Mouse (Mus musculus) hematopoietic stem cell, adult 5-6 weeks (primary cell): ENCODE measurements at regions not wholly inside any gene's neighbourhood (a gene's known extent, or its start where the extent isn't known, plus 50 kb on each side); places are given as distances from the start of the nearest gene placed in this dataset.

Source experiments
- ATAC-seq, 2 experiments: fragments of 125-278 bp in 1 of 2; replicated peaks in 1 of 2; 2 replicates each; pipeline ENCODE4 v1.8.0; 2016 to 2017; ENCODE audit warnings: inconsistent platforms in 2 of 2, mild to moderate bottlenecking in 2 of 2, moderate number of reproducible peaks in 2 of 2, low read depth in 1 of 2, moderate TSS enrichment in 1 of 2; ENCODE audit not compliant: low FRiP score in 2 of 2, poor library complexity in 2 of 2, severe bottlenecking in 2 of 2, insufficient read depth in 1 of 2, low TSS enrichment in 1 of 2

DNA sequence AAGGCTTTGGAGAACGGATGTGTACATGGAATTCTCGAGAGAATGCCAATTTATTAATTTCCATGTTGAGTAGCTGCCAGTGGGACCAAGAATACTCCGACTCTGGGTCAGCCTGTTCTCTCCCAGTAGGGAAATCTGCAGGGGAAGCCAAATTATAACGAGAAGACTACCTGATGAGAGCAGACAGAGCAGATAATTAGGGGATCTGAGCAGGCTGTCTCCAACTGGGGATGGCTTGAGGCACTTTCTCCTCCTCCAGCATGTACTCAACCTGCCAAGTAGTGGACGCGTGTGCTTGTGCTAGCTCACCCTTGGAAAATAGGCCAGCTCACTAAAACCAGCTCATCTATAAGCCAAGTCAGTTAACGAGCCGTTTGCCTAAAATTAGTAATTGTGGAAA lies 80.5 kb upstream of the Eif4g2 start:
- ATAC-seq, result no peak

DNA sequence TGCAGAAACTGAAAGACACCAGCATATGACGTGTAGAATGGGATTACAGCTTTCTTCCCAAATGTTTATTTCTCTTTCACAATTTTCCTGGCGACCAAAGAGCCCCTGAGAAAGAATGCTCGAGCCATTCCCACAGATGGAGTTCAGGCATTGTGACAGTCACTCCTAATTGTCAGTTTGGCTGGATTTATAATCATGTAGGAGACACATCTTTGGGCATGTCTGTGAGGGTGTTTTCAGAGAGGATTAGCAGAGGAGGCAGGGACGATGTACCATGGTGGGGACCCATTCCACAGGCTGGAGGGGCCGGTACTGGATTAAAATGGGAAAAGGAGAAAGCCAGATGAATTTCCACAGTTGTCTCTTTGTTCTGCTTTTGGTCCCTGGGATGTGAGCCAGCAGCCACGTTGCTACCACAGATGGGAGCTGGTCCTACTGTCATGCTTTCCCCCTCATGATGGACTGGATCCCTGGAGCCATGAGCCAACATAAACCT lies 76.0 kb upstream of the Eif4g2 start:
- no peak for ATAC-seq

DNA sequence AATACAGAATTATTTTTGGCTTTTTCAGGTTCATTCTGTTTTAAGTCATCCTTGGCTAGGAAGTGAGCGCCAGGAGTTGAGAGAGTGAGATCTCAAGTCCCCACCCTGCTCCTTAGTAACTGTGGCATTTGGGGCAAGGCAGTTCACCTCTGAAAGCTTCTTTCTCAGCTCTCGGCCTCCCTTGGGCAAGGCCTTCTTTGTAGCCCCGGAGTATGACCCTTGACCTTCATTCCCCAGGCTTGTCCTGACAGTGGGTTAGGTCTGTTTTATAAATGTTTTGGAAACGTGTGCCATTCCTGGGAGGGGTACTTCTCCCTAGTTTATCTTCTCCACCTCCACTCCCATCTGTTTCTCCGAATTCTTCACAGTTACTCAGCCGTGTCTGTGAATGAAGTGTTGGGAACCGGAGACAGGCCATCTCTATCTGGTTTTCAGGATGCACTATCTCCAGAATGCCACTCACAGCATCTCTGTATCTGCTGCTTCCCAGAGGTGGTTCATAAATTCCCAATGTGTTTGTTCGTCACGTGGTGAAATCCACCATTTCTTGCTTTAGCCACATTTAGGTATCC lies 75.0 kb upstream of the Eif4g2 start:
- no peak for ATAC-seq

DNA sequence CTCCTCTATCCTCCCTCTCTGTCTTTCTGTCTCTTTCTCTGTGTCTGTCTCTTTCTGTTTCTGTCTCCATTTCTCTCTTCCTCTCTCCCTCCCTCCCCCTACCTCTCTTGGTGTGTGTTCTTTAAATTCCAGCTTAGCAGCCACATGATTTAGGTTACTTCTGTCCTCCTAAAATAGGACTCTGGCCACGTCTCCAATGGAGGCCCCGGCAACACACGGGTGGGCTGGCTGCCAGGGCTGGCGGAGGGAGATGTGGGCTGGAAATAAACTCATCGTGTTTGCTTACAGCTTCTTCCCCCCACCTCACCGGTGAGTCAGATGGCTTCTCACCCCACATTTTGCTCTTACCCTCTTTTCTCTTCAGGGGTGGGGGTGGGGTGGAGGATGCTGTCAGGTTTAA lies 74.5 kb upstream of the Eif4g2 start:
- no peak for ATAC-seq

DNA sequence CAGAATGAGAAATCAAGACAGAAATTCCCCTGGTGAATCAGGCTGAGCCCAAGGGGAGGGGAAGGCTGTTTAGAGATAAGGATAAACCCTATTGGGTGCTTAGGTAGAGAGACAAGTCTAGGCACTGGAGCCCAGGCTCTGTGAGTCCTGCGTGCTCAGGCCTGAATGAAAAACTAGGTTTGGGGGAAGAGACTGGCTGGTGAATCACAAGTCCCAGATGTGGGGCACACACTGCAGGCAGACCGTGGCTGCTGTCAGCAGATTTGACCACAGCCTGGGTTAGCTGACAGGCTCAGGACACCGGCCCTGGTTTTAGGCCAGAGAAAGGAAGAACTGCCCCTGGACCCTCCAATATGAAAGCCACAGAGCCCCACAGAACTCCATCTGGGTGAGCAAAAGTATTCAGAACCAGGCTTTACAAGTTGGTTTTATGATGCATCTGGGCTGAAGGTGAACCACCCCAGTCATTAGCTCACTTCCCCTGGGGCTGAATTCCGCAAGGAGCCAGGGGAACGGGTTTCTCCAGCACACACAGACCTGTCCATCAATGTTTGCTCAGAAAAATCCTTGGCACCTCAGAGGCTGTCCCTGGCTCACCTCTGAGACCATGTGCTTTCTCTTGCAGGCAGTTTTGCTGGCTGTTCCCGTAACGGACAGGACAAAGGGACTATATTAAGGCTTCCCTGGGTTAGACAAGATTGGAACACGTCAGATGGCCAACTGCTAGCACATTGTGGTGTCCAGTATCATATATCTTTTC lies 73.8 kb upstream of the Eif4g2 start:
- ATAC-seq, result peak in 1 of 2 experiments; percentile 37; a peak in 2 of 4 replicates

DNA sequence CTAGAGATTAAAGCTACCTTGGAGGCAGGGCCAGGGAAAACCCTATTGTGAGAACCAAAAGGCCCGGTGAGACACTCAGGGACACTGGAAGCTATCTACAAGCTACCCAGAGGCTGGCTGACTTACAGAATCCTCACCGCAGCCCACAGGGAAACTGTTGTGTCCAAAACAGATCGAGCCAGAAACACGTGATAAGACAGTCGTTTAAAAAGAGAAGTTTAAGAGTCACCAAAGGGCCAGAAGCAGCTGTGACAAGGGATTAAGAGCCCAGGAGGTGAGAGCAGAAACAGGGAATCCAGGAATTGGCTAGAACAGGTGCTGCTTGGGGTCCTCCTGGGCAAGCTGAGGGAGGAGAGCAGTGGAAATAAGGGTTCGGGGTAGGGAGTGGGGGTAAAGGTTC lies 73.2 kb upstream of the Eif4g2 start:
- 0 out of 4 replicates have a peak, but pooled peaks of 1 of the 2 experiments have one; percentile 24 for ATAC-seq

- ATAC-seq, result no peak
Observed at GRCm38 (mm10) chr7:111154217-111154616, 71.4 kb upstream of the Eif4g2 start.

- ATAC-seq, result no peak
Observed at GRCm38 (mm10) chr7:111150540-111150939, 67.7 kb upstream of the Eif4g2 start.

DNA sequence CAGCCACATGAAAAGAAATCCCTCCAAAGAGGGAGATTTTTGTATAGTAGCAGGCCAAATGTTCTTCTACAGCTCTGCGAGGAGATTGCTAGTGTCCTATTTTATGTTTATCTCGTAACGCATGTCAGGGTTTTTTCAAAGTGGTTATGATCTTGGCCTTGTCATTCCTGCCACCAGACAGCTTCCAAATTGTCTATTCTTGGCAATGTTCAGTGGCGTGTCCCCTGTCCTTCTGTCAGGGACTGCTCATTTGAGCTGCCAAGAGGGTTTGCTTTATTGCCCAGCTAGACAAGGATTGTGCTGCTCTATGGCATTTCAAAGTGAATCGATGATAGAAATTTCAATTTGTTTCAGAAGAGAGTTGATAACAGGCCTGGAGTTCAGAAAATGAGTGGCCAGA lies 67.3 kb upstream of the Eif4g2 start:
- ATAC-seq, result no peak

DNA sequence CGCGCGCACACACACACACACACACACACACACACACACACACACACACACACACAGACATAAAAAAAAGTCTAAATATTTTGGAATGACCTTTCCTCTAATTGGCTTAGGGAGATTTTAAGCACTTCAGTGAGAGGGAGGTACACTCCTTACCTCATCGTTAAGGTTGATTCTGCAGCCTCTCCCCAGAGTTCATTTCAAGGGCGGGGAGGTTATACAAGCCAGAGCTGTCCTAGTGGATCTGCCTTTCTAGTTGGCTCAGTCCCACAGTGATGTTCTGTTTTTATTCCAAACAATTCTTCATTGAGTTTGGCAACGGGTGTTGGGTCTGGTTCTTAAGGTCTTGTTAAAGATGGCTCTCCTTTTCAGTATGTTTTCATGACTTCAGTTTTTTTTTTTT lies 64.8 kb upstream of the Eif4g2 start:
- no peak for ATAC-seq

DNA sequence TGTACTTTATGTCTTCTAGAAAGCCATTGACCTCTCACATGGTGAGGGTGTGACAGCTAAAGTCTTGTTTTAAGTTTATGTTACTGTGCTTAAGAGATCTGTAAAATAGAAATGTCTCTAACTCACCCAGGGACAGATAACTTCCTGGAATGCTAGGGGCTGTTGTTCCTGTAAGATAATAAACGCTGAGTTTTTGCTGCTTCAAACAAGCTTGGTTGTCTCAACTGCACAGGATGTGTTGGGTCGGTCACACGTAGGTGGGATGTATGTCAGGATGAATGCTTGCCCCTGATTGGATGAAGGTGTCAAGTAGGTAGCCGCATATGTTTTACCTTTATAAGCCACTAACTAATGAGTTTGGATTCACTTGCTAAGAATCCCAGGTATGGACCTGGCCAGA lies 63.8 kb upstream of the Eif4g2 start:
- ATAC-seq, result no peak

GRCm38 (mm10) chr7:111144216-111144615 lies 61.4 kb upstream of the Eif4g2 start:
- no peak for ATAC-seq

DNA sequence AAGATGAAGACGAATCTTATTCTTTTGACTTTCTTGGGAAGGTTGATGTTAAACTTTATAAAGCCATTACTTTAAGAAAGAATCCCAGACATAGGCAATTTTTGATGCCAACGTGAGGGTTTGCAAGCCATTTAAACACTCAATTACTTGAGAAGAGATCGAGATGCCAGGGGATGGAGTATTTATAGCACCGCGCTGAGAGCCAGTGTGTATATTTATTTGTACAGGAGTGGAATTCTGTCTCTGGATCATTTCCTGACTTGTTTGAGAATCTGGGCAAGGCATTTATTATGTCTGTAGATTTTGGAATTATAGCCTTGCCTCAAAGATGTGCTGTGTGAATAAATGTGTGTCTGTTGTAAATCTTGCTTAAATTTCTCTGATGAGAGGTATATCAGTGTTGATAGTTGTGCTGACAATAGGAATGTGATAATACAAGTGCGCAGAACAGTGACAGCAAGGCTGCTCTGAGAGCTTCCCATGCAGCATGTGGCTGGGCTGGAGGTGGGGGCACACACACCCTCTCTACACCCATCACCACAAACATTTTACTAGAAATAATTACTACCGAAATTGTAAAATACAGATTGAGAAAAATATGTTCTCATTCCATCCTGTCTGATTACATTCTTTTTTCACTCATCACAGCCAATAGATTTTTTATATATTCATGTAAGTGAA lies 58.6 kb upstream of the Eif4g2 start:
- no peak for ATAC-seq

DNA sequence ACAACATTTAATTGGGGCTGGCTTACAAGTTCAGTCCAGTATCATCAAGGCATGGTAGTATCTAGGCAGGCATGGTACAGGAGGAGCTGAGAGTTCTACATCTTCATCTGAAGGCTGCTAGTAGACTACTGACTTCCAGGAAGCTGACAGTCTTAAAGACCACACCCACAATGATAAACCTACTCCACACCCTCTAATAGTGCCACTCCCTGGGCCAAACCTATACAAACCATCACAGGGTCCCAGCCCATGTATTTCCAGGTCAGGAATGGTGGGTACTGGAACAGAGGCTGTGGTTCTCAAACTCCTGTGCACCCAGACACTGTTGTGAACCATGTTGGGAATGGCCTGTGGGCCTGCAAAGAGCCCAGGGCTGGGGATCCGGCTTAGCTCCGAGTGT lies 55.2 kb upstream of the Eif4g2 start:
- no peak for ATAC-seq

DNA sequence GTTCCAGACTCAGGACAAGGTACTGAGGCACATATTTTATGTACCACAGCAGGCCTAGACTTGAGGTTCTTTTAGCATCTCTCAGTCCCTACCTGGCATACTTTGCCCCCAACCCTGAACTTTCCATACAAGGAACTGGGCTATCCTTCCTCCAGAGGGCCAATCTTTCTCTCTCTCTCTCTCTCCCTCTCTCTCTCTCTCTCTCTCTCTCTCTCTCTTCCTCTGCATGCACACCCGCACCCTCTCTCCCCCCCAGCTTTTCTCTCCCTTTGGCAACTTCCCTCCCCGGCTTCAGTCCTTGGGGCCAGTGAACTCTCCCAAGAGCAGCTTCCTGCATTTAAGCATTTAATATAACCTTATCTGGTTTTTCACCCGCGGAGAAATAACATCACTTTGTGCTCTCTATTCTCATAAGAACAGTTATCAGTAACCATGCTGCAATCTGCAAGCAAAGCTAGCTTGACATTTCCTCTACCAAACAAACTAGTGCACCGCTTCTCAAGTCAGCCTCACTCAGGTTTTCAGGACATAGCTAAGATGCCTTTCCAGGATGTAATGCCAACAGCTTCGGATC lies 53.3 kb upstream of the Eif4g2 start:
- ATAC-seq, result no peak

DNA sequence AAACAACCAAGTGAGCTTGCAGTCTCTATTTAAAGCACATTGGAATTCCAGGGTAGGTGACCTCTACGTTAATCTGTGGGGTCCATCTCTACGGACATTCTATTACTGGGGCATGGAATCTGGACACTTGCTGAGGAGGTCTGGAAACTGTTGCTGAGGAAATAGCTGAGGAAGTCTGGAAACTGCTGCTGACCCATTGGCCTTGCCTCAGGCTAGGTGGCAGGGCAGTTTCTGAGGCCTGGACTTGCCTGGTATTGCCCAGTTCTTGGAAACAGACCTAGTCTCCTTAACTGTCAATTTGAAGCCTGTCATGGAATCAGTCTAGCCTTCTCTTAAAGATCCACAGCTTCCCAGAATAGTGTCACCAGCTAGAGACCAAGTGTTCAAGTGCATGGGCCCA lies 51.7 kb upstream of the Eif4g2 start:
- ATAC-seq, result no peak
